Mouse (Mus musculus) layer of hippocampus, adult 9-11 months (tissue): ENCODE results near the gene Vmn1r29.
"Not testable (repeated sequence)": the region's sequence is repeated elsewhere in the genome, so short reads cannot be mapped to it uniquely, and the experiment has no call there.

Source experiments
- DNase-seq: peaks from one replicate; pipeline ENCODE4 v3.0.0; 2022

Vmn1r29 gene

GRCm38 (mm10) chr6:58301249-58301648 is at the start of gene Vmn1r29:
Gene Vmn1r29 (plus strand): TSS chr6:58301549.
- no peak for DNase-seq

GRCm38 (mm10) chr6:58261737-58262136 is 39.6 kb upstream of the Vmn1r29 start, which contains the start of gene Vmn1r28:
Gene Vmn1r28 (plus strand): TSS chr6:58262037.
- no peak for DNase-seq

- DNase-seq: not testable (repeated sequence)
Observed at GRCm38 (mm10) chr6:58279661-58280060, 21.7 kb upstream of the Vmn1r29 start.

- no peak for DNase-seq
Observed at GRCm38 (mm10) chr6:58292201-58292600, 9.1 kb upstream of the Vmn1r29 start.

- not testable (repeated sequence) for DNase-seq
Observed at GRCm38 (mm10) chr6:58298511-58298910, 2.8 kb upstream of the Vmn1r29 start.

- not testable (repeated sequence) for DNase-seq
Observed at GRCm38 (mm10) chr6:58330686-58331085, 29.3 kb downstream of the Vmn1r29 start.
